Mouse (Mus musculus) intestine, embryonic 14.5 days (tissue): ENCODE measurements around the gene Lhx6. TPM values are rescaled to one million over a fixed set of nuclear protein-coding genes. Genes with fewer than 3 reads are reported as not detected.

Experiments
- ATAC-seq: fragments of 200-750 bp; cut with Nextera tagmentation; replicated peaks from 2 replicates; pipeline ENCODE4 v1.8.0; 2017; ENCODE audit warnings: low read depth, moderate number of reproducible peaks, moderate TSS enrichment, moderate library complexity; ENCODE audit not compliant: low FRiP score, low TSS enrichment
- DNase-seq: peaks from one replicate; pipeline ENCODE4 v3.0.0-alpha.2; 2018; ENCODE audit warnings: low spot score
- H3K27ac ChIP-seq: fragments of 300-500 bp; sonication (generic); 2 replicates; pipeline ENCODE4 v1.5.1; 2014; ENCODE audit warnings: low read depth, mild to moderate bottlenecking, control low read depth
- H3K27me3 ChIP-seq: fragments of 300-500 bp; sonication (generic); replicated peaks from 2 replicates; pipeline ENCODE4 v1.6.1; 2014; ENCODE audit warnings: low read length, control low read depth; ENCODE audit not compliant: control insufficient read depth, insufficient read depth
- H3K36me3 ChIP-seq: fragments of 300-500 bp; sonication (generic); 2 replicates; pipeline ENCODE4 v1.6.1; 2014; ENCODE audit warnings: low read length, control low read depth; ENCODE audit not compliant: control insufficient read depth, insufficient read depth
- H3K4me1 ChIP-seq: fragments of 300-500 bp; sonication (generic); replicated peaks from 2 replicates; pipeline ENCODE4 v1.6.1; 2014; ENCODE audit warnings: low read length, control low read depth, mixed read lengths; ENCODE audit not compliant: control insufficient read depth, insufficient read depth
- H3K4me2 ChIP-seq: fragments of 300-500 bp; sonication (generic); 2 replicates; pipeline ENCODE4 v1.6.1; 2014; ENCODE audit warnings: low read length
- H3K4me3 ChIP-seq: fragments of 300-500 bp; sonication (generic); 2 replicates; pipeline ENCODE4 v1.5.1; 2014; ENCODE audit warnings: low read depth, low read length, control low read depth, mixed read lengths
- H3K9ac ChIP-seq: fragments of 300-500 bp; sonication (generic); 2 replicates; pipeline ENCODE4 v1.6.1; 2014; ENCODE audit warnings: mild to moderate bottlenecking, low read length
- H3K9me3 ChIP-seq: fragments of 300-500 bp; sonication (generic); 2 replicates; pipeline ENCODE4 v1.6.1; 2016; ENCODE audit warnings: low read length, control low read depth; ENCODE audit not compliant: control insufficient read depth
- WGBS: fragments of 180-500 bp; shearing (Covaris S2); extraction: QIAGEN DNeasy Blood & Tissue Kit; methylation state at CpG from one replicate; pipeline ENCODE4 v1.1.7; 2014; 5-methylcytosine and 5-hydroxymethylcytosine counted together
- polyA plus RNA-seq: library from polyadenylated mRNA; unstranded; fragments of >200 nt; fragmentation: Nextera tagmentation; extraction: Ambion mirVana; gene quantifications from 2 replicates; pipeline ENCODE4 v1.2.1, GENCODE M21; 2014

Lhx6 gene
- polyA plus RNA-seq, 1 experiment from 2014 or later = 2.0 TPM

- Histone ChIP-seq H3K27ac (no peak overlapping the region), H3K4me1 (no peaks in the 10 kb centered on the region), H3K9ac (no peak overlapping the region), H3K4me3 (no peak overlapping the region), H3K4me2 (no peak overlapping the region), H3K27me3 (no peaks in the 10 kb centered on the region), H3K36me3 (peaks cover 80% of the 10 kb centered on the region), H3K9me3 (no peaks in the 10 kb centered on the region)
- ATAC-seq (no peak), DNase-seq (no peak)
- WGBS = 85% methylated on average over 9 of the region's 9 CpGs
Observed at GRCm38 (mm10) chr2:36126795-36127429, 21.7 kb upstream of the Lhx6 start.

- no peaks in the 10 kb centered on the region for H3K9me3 ChIP-seq
- no peak overlapping the region for H3K4me3 ChIP-seq
- WGBS = 71% methylated on average over 3 of the region's 3 CpGs
- peaks cover 38% of the 10 kb centered on the region for H3K27me3 ChIP-seq
- DNase-seq (no peak), ATAC-seq (no peak)
- no peak overlapping the region for H3K9ac ChIP-seq
- peaks cover 21% of the 10 kb centered on the region for H3K36me3 ChIP-seq
- H3K4me1 ChIP-seq = no peaks in the 10 kb centered on the region
- no peak overlapping the region for H3K27ac ChIP-seq
- no peak overlapping the region for H3K4me2 ChIP-seq
Observed at GRCm38 (mm10) chr2:36112632-36113031, 7.4 kb upstream of the Lhx6 start.

- peaks cover 78% of the 10 kb centered on the region for H3K27me3 ChIP-seq
- 12% methylated on average over 7 of the region's 7 CpGs for WGBS
- DNase-seq = no peak
Observed at GRCm38 (mm10) chr2:36108615-36109014, 3.4 kb upstream of the Lhx6 start.

GRCm38 (mm10) chr2:36104436-36104955 lies 712 bp downstream of the Lhx6 start:
- Histone ChIP-seq H3K4me1 (peaks cover 6% of the 10 kb centered on the region), H3K27me3 (peaks cover 99% of the 10 kb centered on the region), H3K36me3 (no peaks in the 10 kb centered on the region), H3K9me3 (no peaks in the 10 kb centered on the region), H3K4me2 (peak overlapping the region; percentile 56), H3K27ac (no peak overlapping the region), H3K4me3 (peak overlapping the region; percentile 32), H3K9ac (no peak overlapping the region)
- DNase-seq (peak; percentile 80), ATAC-seq (no peak)
- WGBS = under 1% methylated on average over 32 of the region's 32 CpGs

More at GRCm38 (mm10) chr2:36108615-36109014, 3.4 kb upstream of the Lhx6 start:
- Histone ChIP-seq H3K4me1 (peaks cover 2% of the 10 kb centered on the region; the same call in 1 of the 2 replicates), H3K4me2 (no peak overlapping the region), H3K4me3 (no peak overlapping the region), H3K9me3 (no peaks in the 10 kb centered on the region), H3K36me3 (no peaks in the 10 kb centered on the region), H3K27ac (no peak overlapping the region), H3K9ac (no peak overlapping the region)
- ATAC-seq = no peak

GRCm38 (mm10) chr2:36103555-36104367 lies 1.4 kb downstream of the Lhx6 start:
- Histone ChIP-seq H3K4me3 (peak overlapping the region; percentile 12; the same call in 1 of the 2 replicates), H3K27me3 (peaks cover 99% of the 10 kb centered on the region), H3K9me3 (no peaks in the 10 kb centered on the region), H3K4me1 (peaks cover 6% of the 10 kb centered on the region), H3K36me3 (no peaks in the 10 kb centered on the region), H3K4me2 (peak overlapping the region; percentile 34), H3K9ac (no peak overlapping the region), H3K27ac (no peak overlapping the region)
- 1% methylated on average over 38 of the region's 38 CpGs for WGBS
- DNase-seq (peak; percentile 75), ATAC-seq (no peak)

GRCm38 (mm10) chr2:36103069-36103554 lies 2.1 kb downstream of the Lhx6 start:
- peaks cover 100% of the 10 kb centered on the region for H3K27me3 ChIP-seq
- no peak overlapping the region for H3K9ac ChIP-seq
- no peaks in the 10 kb centered on the region for H3K9me3 ChIP-seq
- peak overlapping the region; percentile 12 for H3K4me3 ChIP-seq
- no peaks in the 10 kb centered on the region for H3K36me3 ChIP-seq
- no peak for DNase-seq
- peak overlapping the region; percentile 34 for H3K4me2 ChIP-seq
- H3K4me1 ChIP-seq = peaks cover 6% of the 10 kb centered on the region
- WGBS = 4% methylated on average over 21 of the region's 21 CpGs
- H3K27ac ChIP-seq = no peak overlapping the region
- no peak for ATAC-seq

- ATAC-seq (no peak), DNase-seq (no peak)
- H3K36me3 ChIP-seq = no peaks in the 10 kb centered on the region
- H3K9me3 ChIP-seq = no peaks in the 10 kb centered on the region
- WGBS = 2% methylated on average over 21 of the region's 21 CpGs
- H3K27me3 ChIP-seq = peaks cover 100% of the 10 kb centered on the region
- H3K9ac ChIP-seq = no peak overlapping the region
- H3K27ac ChIP-seq = no peak overlapping the region
- peak overlapping the region; percentile 12; the same call in 1 of the 2 replicates for H3K4me3 ChIP-seq
- peaks cover 6% of the 10 kb centered on the region for H3K4me1 ChIP-seq
- peak overlapping the region; percentile 30 for H3K4me2 ChIP-seq
Observed at GRCm38 (mm10) chr2:36102559-36102946, 2.7 kb downstream of the Lhx6 start.

GRCm38 (mm10) chr2:36101866-36102558 lies 3.2 kb downstream of the Lhx6 start:
- peaks cover 100% of the 10 kb centered on the region for H3K27me3 ChIP-seq
- ATAC-seq (no peak), DNase-seq (peak; percentile 76)
- no peak overlapping the region for H3K9ac ChIP-seq
- H3K36me3 ChIP-seq = no peaks in the 10 kb centered on the region
- 4% methylated on average over 28 of the region's 28 CpGs for WGBS
- H3K9me3 ChIP-seq = no peaks in the 10 kb centered on the region
- peaks cover 6% of the 10 kb centered on the region for H3K4me1 ChIP-seq
- peak overlapping the region; percentile 30 for H3K4me2 ChIP-seq
- H3K4me3 ChIP-seq = peak overlapping the region; percentile 12; the same call in 1 of the 2 replicates
- H3K27ac ChIP-seq = no peak overlapping the region
